Mouse (Mus musculus) megakaryocyte, embryonic 14.5 days (primary cell): ENCODE results near the gene 1190005I06Rik. TPM values are rescaled to one million over a fixed set of nuclear protein-coding genes. Genes with fewer than 3 reads are reported as not detected.

ENCODE experiments used
- H3K27me3 ChIP-seq: replicated peaks from 2 replicates; pipeline ENCODE3; 2012; ENCODE audit warnings: inconsistent platforms
- H3K36me3 ChIP-seq: replicated peaks from 2 replicates; pipeline ENCODE3; 2012; ENCODE audit warnings: low read length, inconsistent platforms, mixed read lengths
- H3K4me1 ChIP-seq: 2 replicates; pipeline ENCODE4 v1.6.1; 2012; ENCODE audit warnings: inconsistent platforms
- H3K4me3 ChIP-seq: replicated peaks from 2 replicates; pipeline ENCODE3; 2012; ENCODE audit warnings: moderate library complexity, mild to moderate bottlenecking, inconsistent platforms
- H3K9me3 ChIP-seq: 2 replicates; pipeline ENCODE4 v1.6.1; 2012; ENCODE audit warnings: inconsistent platforms
- FLI1 ChIP-seq: IDR thresholded peaks from 2 replicates; pipeline ENCODE4 v1.6.1; 2012; ENCODE audit warnings: low read length, inconsistent platforms, mixed read lengths
- GATA1 ChIP-seq: IDR thresholded peaks from 3 replicates; pipeline ENCODE4 v1.6.1; 2012; ENCODE audit warnings: mixed read lengths, low read length, inconsistent platforms, borderline replicate concordance
- polyA plus RNA-seq: library from polyadenylated mRNA; stranded (reverse); fragments of >175 nt; gene quantifications from 2 replicates; pipeline ENCODE4 v1.2.3, GENCODE M21; 2012; ENCODE audit warnings: low replicate concordance; ENCODE audit not compliant: insufficient read depth

The 1190005I06Rik gene
- polyA plus RNA-seq, 1 experiment = 3.6 TPM

DNA sequence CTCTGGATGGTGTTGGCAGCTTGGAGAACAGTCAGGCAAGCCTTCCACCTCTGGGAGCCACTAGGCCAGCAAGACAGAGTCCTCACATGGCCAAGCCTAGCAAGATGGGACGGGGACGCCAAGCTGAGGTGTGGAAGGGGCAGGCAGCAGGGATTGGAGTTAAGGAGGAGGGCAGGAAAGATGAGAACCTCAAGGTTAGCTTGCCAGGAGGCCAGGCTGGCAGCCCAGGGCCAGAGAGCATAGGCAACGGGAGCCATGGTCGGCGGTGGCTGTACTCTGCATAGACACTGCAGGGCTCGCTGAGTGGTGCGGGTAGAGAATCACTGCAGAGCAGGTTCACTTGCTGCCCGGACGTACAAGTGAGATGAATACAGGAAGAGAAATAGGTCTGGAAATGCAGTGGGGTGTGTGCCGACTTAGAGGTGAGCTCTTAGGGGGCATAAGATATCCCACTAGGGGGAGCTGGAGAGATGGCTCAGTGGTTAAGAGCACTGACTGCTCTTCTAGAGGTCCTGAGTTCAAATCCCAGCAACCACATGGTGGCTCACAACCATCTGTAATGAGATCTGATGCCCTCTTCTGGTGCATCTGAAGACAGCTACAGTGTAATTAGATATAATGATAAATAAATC, 5.3 kb downstream of the 1190005I06Rik start:
- Histone ChIP-seq H3K27me3 (peaks cover 67% of the 10 kb centered on the region), H3K9me3 (peaks cover 15% of the 10 kb centered on the region), H3K4me1 (peaks cover 22% of the 10 kb centered on the region), H3K4me3 (no peak overlapping the region), H3K36me3 (no peaks in the 10 kb centered on the region)
- TF ChIP-seq FLI1 (no peak), GATA1 (no peak)

DNA sequence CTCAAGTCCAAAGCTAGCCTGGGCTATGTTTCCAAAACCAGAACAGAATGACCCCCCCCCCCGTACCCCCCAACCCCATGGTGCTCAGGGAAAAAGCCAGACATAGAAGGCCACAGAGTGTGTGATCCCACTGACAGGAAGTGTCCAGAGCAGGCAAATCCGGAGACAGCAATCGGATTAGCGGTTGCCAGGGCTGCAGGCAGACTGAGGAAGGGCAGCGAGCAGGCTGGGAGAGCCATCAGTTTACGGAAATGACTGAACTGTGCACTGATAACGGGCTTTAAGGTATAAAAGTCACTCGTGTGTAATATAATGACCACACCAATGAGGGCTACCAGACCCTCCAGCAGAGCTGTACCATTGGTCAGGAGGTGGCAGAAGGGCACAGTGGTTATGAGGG, 6.2 kb downstream of the 1190005I06Rik start:
- H3K27me3 ChIP-seq = peaks cover 66% of the 10 kb centered on the region
- H3K4me3 ChIP-seq = peak overlapping the region; percentile 59
- TF ChIP-seq FLI1 (no peak), GATA1 (no peak)
- H3K4me1 ChIP-seq = peaks cover 31% of the 10 kb centered on the region
- H3K9me3 ChIP-seq = peaks cover 15% of the 10 kb centered on the region
- no peaks in the 10 kb centered on the region for H3K36me3 ChIP-seq

DNA sequence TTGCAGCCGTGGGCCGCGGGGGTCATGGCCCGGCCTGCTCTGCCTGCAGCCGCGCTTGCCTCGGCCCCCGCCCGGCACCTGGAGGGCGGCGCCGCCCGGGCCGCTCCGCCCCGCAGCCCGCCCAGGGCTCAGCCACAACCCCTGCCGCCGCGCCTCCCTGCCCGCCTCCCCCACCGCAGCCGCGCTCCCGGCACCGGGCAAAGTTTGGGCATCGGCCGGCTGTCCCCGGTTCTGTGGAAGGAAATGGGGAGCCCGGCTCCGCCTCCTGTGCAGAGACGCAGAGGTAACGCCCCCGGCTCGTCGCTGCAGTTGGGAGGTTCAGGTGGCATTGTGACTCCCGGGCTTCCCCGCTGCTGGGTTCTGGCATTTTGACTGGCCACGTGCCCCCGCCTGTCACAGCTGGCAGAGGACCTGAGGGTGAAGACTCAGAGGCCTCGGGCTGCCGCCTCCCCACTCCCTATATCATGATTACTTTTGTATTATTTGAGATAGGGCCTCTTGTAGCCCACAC, 13.0 kb downstream of the 1190005I06Rik start:
- Histone ChIP-seq H3K9me3 (peaks cover 26% of the 10 kb centered on the region), H3K36me3 (no peaks in the 10 kb centered on the region), H3K4me1 (peaks cover 49% of the 10 kb centered on the region), H3K27me3 (peaks cover 86% of the 10 kb centered on the region), H3K4me3 (peak overlapping the region; percentile 91)
- no peak for TF ChIP-seq GATA1
- no peak for TF ChIP-seq FLI1

DNA sequence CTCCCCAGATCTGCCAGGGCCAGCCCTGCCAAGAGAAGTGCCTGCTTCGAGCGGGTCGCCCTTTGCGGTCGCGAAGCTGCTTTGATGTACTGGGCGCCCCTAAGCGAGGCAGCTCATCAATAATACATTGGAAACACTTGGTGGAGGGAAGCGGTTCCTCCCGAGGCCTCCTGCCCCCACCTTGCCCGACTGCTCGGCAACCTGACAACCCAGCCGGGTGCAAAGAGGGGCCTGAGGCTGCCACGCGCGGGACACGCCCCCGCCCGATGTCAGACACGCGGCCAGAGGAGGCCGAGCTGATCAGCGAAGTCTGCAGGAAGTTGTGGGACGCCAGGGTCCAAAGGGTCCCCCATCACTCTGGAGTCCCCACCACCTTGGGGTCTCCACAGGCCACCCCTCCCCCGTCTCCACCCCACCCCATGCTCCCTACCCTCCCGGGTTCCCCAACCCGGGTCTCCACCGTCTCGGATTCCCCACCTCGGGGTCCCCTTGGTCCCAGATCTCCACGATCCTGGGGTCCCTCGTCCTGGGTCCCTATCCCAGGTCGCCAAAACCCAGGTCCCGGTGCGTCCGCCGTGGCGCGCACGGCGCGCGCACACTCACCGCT, 13.7 kb downstream of the 1190005I06Rik start:
- TF ChIP-seq GATA1 = no peak
- no peak for TF ChIP-seq FLI1
- peaks cover 89% of the 10 kb centered on the region for H3K27me3 ChIP-seq
- no peaks in the 10 kb centered on the region for H3K36me3 ChIP-seq
- H3K4me3 ChIP-seq = peak overlapping the region; percentile 91
- peaks cover 49% of the 10 kb centered on the region for H3K4me1 ChIP-seq
- H3K9me3 ChIP-seq = peaks cover 31% of the 10 kb centered on the region

DNA sequence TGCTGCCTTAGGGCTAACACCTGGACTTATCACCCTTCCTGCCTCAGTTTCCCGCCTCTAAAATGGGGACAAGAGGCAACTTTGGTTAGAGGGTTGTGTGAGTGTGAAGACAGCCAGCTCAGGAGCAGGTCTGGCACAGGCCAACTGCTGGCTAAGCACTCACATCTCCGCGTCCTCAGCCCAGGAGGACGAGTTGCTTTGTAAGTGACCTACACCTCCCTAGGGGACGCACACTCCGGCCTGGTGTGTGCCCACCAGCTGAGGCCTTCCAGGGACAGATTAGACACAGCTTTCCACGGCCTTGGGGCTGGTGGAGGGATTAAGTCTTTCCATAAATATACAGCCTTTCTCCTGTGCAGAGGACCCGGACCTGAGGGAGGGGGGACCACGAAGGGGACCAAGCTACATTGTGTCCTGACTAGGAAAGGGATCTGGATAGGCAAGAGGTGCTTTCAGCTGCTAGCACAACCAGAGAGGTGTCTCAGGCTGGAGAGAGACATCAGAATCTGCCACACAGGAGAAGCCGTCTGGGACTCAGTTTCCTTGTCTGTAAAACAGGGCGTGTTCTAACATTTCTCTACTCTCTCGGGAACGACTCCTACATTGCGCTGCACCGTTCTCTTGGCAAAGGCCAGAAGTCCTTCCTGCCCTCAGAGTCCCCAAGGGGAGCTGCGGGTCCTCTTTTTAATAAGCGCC, 14.3 kb downstream of the 1190005I06Rik start:
- H3K27me3 ChIP-seq = peaks cover 94% of the 10 kb centered on the region
- no peaks in the 10 kb centered on the region for H3K36me3 ChIP-seq
- TF ChIP-seq GATA1 = no peak
- no peak for TF ChIP-seq FLI1
- H3K4me3 ChIP-seq = no peak overlapping the region
- H3K4me1 ChIP-seq = peaks cover 49% of the 10 kb centered on the region
- H3K9me3 ChIP-seq = peaks cover 30% of the 10 kb centered on the region

DNA sequence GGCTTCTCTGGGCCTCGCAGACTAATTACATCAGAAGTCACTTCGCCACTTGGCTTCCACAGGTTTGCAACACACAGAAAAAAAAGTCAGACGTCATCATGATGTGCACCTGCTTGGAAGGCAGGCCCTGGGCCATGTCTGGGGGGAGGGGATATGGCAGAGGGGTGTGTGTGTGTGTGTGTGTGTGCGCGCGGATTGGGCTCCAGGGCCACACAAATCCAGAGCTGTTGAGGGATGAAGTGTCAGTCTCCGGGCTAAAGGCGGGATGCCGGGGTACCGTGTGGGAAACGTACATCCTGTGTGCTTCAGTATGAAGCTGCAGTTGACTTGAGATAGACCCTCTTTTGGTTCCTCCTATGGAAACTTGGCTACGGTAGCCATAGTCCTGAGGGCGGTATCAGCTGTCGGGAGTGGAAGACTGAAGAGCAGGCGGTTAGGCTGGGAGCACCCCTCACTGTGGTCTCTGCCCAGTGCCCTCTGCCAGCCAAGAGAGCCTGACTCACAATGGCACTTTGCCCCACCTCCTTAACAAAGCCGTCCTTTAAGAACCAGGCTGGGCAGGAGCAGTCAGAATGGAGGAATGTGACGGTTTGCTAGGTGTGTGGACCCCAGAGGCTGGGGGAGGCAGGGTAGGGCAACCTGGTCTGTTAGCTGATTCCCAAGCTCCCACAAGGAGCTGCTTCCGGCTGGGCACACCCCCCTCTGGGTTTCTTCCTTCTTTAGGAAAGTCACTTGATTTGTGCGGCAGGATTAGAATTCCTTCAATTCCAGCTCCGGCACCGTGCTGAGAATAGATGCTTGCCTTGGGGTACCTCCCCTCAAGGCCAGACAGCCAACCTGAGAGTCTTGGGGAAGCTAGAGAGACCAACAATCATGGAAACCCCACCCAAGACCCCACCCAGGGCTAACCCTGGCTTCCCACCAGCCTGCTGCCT, 15.7 kb downstream of the 1190005I06Rik start:
- H3K4me3 ChIP-seq = no peak overlapping the region
- no peak for TF ChIP-seq FLI1
- no peak for TF ChIP-seq GATA1
- peaks cover 90% of the 10 kb centered on the region for H3K27me3 ChIP-seq
- H3K4me1 ChIP-seq = peaks cover 38% of the 10 kb centered on the region
- H3K36me3 ChIP-seq = no peaks in the 10 kb centered on the region
- H3K9me3 ChIP-seq = peaks cover 21% of the 10 kb centered on the region

DNA sequence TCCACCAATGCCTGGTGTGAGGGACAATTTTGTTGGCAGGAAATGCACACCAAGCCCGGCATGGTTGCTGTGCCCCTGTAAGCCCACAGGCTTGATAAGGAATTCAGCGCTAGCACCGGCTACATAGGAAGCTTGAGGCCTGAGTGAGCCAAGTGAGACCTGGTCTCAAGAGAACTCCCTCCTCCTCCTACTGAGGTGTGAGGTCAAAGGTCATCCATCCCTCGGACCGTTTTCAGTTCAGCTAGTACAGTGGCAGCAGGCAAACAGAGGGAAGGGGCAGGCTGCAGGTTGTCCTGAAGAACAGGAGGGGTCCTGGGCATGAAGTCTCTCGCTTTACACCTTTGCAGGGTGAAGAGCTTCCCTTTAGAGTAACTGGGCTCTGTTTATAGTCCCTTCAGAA, 16.6 kb downstream of the 1190005I06Rik start:
- Histone ChIP-seq H3K27me3 (peaks cover 84% of the 10 kb centered on the region), H3K4me3 (no peak overlapping the region), H3K36me3 (no peaks in the 10 kb centered on the region), H3K9me3 (peaks cover 21% of the 10 kb centered on the region), H3K4me1 (peaks cover 33% of the 10 kb centered on the region)
- TF ChIP-seq GATA1 (no peak), FLI1 (no peak)

DNA sequence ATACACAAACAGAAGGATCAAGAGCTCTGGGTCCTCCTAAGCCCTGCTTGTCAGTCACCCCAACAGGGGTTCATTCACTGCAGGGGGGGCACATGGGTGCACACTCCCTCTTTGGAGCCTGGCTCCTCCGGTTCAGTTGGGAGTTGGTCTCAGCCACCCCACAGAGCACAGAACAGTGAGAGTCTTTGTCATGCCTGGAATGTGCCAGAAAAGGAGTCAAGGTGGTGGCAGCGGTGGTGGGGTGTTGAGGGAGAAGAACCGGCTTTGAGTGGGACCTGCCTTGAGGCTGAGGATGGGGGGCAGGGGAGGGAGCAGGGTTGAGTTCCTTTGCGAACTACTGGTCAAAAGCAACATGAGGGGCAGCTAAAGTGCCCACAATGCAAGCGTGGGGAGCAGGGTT, 17.4 kb downstream of the 1190005I06Rik start:
- Histone ChIP-seq H3K36me3 (no peaks in the 10 kb centered on the region), H3K4me1 (peaks cover 33% of the 10 kb centered on the region), H3K27me3 (peaks cover 77% of the 10 kb centered on the region), H3K9me3 (peaks cover 21% of the 10 kb centered on the region), H3K4me3 (no peak overlapping the region)
- TF ChIP-seq GATA1 = no peak
- no peak for TF ChIP-seq FLI1

DNA sequence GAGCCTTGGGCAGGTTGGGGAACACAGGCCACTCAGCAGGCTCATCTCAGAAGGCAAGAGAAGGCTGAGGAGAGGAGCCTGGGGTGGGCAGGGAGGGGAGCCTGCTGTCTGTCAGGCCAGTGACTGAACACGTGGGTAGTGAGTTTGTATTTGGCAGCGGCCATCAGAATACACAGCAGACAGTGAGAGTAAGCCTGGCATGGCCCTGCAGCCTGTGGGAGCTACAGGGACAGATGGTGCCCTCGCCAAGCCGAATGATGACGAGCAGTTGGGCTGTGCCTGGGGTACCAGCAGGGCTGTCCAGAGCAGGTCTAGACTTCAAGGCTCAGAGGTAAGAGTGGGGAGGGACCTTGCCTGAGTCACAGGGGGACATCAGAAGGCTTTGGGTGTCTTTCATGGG, 20.1 kb downstream of the 1190005I06Rik start:
- H3K4me3 ChIP-seq = no peak overlapping the region
- TF ChIP-seq FLI1 (no peak), GATA1 (no peak)
- peaks cover 12% of the 10 kb centered on the region for H3K9me3 ChIP-seq

More for the DNA sequence above, 20.1 kb downstream of the 1190005I06Rik start:
- Histone ChIP-seq H3K36me3 (no peaks in the 10 kb centered on the region), H3K27me3 (peaks cover 50% of the 10 kb centered on the region), H3K4me1 (peaks cover 32% of the 10 kb centered on the region)
